Mouse (Mus musculus) midbrain, embryonic 14.5 days (tissue): Measurements from ENCODE around the gene Gmfb. TPM values are rescaled to one million over a fixed set of nuclear protein-coding genes. Genes with fewer than 3 reads are reported as not detected.
A peak's percentile ranks its signal among the peaks of the same experiment; 100 is the strongest.

Source experiments
- ATAC-seq: fragments of 200-750 bp; cut with Nextera tagmentation; 2 replicates; pipeline ENCODE4 v1.8.0; 2017; ENCODE audit warnings: moderate number of reproducible peaks, moderate library complexity; ENCODE audit not compliant: low FRiP score, low TSS enrichment
- DNase-seq: peaks from one replicate; pipeline ENCODE4 v3.0.0-alpha.2; 2015
- H3K27ac ChIP-seq: fragments of 300-500 bp; sonication (generic); replicated peaks from 2 replicates; pipeline ENCODE4 v1.5.1; 2014; ENCODE audit warnings: mild to moderate bottlenecking, low read depth, low read length, moderate library complexity
- H3K27me3 ChIP-seq: fragments of 300-500 bp; sonication (generic); 2 replicates; pipeline ENCODE4 v1.6.1; 2014; ENCODE audit warnings: low read length, control low read depth, mixed read lengths; ENCODE audit not compliant: control insufficient read depth, insufficient read depth
- H3K36me3 ChIP-seq: fragments of 300-500 bp; sonication (generic); 2 replicates; pipeline ENCODE4 v1.6.1; 2014; ENCODE audit warnings: low read length, control low read depth; ENCODE audit not compliant: control insufficient read depth, insufficient read depth
- H3K4me1 ChIP-seq: fragments of 300-500 bp; sonication (generic); 2 replicates; pipeline ENCODE4 v1.6.1; 2014; ENCODE audit warnings: mild to moderate bottlenecking, antibody characterized with exemption, low read length, control low read depth; ENCODE audit not compliant: control insufficient read depth, insufficient read depth
- H3K4me2 ChIP-seq: fragments of 300-500 bp; sonication (generic); 2 replicates; pipeline ENCODE4 v1.6.1; 2014; ENCODE audit warnings: mild to moderate bottlenecking, low read length, moderate library complexity
- H3K4me3 ChIP-seq: fragments of 300-500 bp; sonication (generic); replicated peaks from 2 replicates; pipeline ENCODE4 v1.5.1; 2014; ENCODE audit warnings: low read depth, low read length
- H3K9ac ChIP-seq: fragments of 300-500 bp; sonication (generic); replicated peaks from 2 replicates; pipeline ENCODE4 v1.6.1; 2014; ENCODE audit warnings: mild to moderate bottlenecking, low read length, moderate library complexity
- H3K9me3 ChIP-seq: fragments of 300-500 bp; sonication (generic); 2 replicates; pipeline ENCODE4 v1.6.1; 2016; ENCODE audit warnings: low read length, control low read depth, mixed read lengths; ENCODE audit not compliant: control insufficient read depth
- WGBS: fragments of 180-500 bp; shearing (Covaris S2); extraction: QIAGEN DNeasy Blood & Tissue Kit; methylation state at CpG from one replicate; pipeline ENCODE4 v1.1.7; 2014; 5-methylcytosine and 5-hydroxymethylcytosine counted together
- polyA plus RNA-seq: library from polyadenylated mRNA; unstranded; fragments of >200 nt; fragmentation: Nextera tagmentation; extraction: Ambion mirVana; gene quantifications from 2 replicates; pipeline ENCODE4 v1.2.1, GENCODE M21; 2014

Gmfb gene
- polyA plus RNA-seq, 1 experiment from 2014 or later, result 155 TPM

DNA sequence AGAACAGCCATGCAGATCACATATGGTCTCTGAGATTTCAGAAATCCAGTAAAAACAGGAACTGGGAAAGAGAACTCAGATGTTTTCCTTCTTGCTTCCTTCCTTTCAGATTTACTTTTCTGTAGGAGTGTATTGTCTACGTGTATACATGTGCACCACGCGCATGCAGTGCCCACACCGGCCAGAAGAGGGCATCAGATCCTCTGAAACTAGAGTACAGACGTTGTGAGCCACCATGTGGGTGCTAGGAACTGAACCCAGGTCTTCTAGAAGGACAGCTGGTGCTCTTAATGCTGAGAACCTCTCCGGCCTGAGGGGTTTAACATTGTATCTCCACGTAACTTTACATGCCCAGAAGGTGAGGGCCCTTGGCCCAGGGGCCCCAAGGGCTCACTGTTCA, 42.8 kb downstream of the Gmfb start:
- WGBS, result 95% methylated on average over 7 of the region's 7 CpGs
- H3K9ac ChIP-seq, result no peak overlapping the region
- H3K36me3 ChIP-seq, result peaks cover 75% of the 10 kb centered on the region
- H3K27ac ChIP-seq, result no peak overlapping the region
- H3K9me3 ChIP-seq, result no peaks in the 10 kb centered on the region
- H3K4me2 ChIP-seq, result no peak overlapping the region
- ATAC-seq (no peak), DNase-seq (no peak)
- no peaks in the 10 kb centered on the region for H3K4me1 ChIP-seq
- no peaks in the 10 kb centered on the region for H3K27me3 ChIP-seq
- H3K4me3 ChIP-seq, result no peak overlapping the region

DNA sequence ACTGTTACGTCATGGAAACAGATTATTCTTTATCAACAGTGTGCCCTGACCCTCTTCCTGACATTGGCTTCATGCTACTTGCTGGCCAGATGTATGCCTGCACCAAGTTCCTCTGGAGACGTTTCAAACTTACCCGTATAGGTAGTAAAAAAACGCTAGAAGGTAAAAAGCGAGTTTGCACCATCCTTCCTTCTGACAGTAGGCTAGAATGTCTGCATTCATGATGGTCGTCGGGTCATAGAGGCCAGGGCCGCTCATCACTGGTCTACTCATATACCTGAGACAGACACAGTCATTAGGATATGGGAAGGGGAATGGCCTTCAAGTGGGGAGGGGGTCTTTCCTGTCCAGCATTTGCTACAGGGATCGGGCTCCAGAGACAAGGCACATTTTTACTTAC, 43.3 kb downstream of the Gmfb start:
- WGBS, result 97% methylated on average over 9 of the region's 9 CpGs
- no peaks in the 10 kb centered on the region for H3K27me3 ChIP-seq
- H3K27ac ChIP-seq, result no peak overlapping the region
- H3K4me2 ChIP-seq, result no peak overlapping the region
- H3K4me3 ChIP-seq, result no peak overlapping the region
- no peak for ATAC-seq
- H3K4me1 ChIP-seq, result no peaks in the 10 kb centered on the region
- no peaks in the 10 kb centered on the region for H3K9me3 ChIP-seq
- H3K36me3 ChIP-seq, result peaks cover 79% of the 10 kb centered on the region
- no peak overlapping the region for H3K9ac ChIP-seq
- DNase-seq, result no peak

- H3K4me1 ChIP-seq, result no peaks in the 10 kb centered on the region
- H3K36me3 ChIP-seq, result peaks cover 57% of the 10 kb centered on the region
- DNase-seq (no peak), ATAC-seq (no peak)
- no peaks in the 10 kb centered on the region for H3K9me3 ChIP-seq
- 89% methylated on average over 6 of the region's 6 CpGs for WGBS
- no peak overlapping the region for H3K4me2 ChIP-seq
- no peak overlapping the region for H3K4me3 ChIP-seq
- H3K27me3 ChIP-seq, result no peaks in the 10 kb centered on the region
- no peak overlapping the region for H3K27ac ChIP-seq
- no peak overlapping the region for H3K9ac ChIP-seq
Observed at GRCm38 (mm10) chr14:46770036-46770435, 52.0 kb downstream of the Gmfb start.

DNA sequence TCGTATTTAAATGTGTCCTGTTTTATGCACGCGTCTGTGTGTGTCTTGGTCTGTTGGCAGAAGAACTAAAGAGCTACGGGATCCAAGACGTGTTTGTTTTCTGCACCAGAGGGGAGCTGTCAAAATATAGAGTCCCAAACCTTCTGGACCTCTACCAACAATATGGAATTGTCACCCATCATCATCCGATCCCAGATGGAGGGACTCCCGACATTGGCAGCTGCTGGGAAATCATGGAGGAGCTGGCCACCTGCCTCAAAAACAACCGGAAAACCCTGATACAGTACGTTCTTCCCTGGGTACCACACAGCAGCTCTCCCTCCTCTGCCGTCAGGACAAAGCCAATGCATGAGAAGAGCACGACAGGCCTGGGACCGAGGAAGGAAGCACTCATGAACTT, 54.9 kb downstream of the Gmfb start:
- no peaks in the 10 kb centered on the region for H3K27me3 ChIP-seq
- no peak overlapping the region for H3K9ac ChIP-seq
- H3K4me1 ChIP-seq, result no peaks in the 10 kb centered on the region
- DNase-seq (no peak), ATAC-seq (no peak)
- H3K9me3 ChIP-seq, result no peaks in the 10 kb centered on the region
- H3K27ac ChIP-seq, result no peak overlapping the region
- H3K4me3 ChIP-seq, result no peak overlapping the region
- H3K36me3 ChIP-seq, result peaks cover 32% of the 10 kb centered on the region
- no peak overlapping the region for H3K4me2 ChIP-seq
- 89% methylated on average over 12 of the region's 12 CpGs for WGBS

- Histone ChIP-seq H3K27ac (no peak overlapping the region), H3K9me3 (no peaks in the 10 kb centered on the region), H3K4me1 (peaks cover 4% of the 10 kb centered on the region; the same call in 1 of the 2 replicates), H3K36me3 (no peaks in the 10 kb centered on the region), H3K4me3 (peak overlapping the region; percentile 65), H3K4me2 (peak overlapping the region; percentile 92), H3K27me3 (no peaks in the 10 kb centered on the region), H3K9ac (peak overlapping the region; percentile 64; the same call in 1 of the 2 replicates)
- 51% methylated on average over 6 of the region's 6 CpGs for WGBS
- DNase-seq (no peak), ATAC-seq (no peak)
Observed at GRCm38 (mm10) chr14:46761186-46761585, 60.9 kb downstream of the Gmfb start.

GRCm38 (mm10) chr14:46760355-46761029, 61.5 kb downstream of the Gmfb start, which contains the start of gene Cdkn3:
Gene Cdkn3 (plus strand): TSS chr14:46760541.
- peak within 1 kb of the TSS; percentile 64 for H3K9ac ChIP-seq
- H3K27me3 ChIP-seq, result no peaks in the 10 kb centered on the region
- H3K9me3 ChIP-seq, result no peaks in the 10 kb centered on the region
- H3K4me1 ChIP-seq, result peaks cover 4% of the 10 kb centered on the region; the same call in 1 of the 2 replicates
- H3K4me3 ChIP-seq, result peak within 1 kb of the TSS; percentile 65
- H3K27ac ChIP-seq, result 0 out of 2 replicates have a peak within 1 kb of the TSS, but pooled peaks have one; percentile 41
- ATAC-seq (peak; percentile 99), DNase-seq (peak; percentile 92)
- peak within 1 kb of the TSS; percentile 92 for H3K4me2 ChIP-seq
- no peaks in the 10 kb centered on the region for H3K36me3 ChIP-seq
- under 1% methylated on average over 54 of the region's 54 CpGs for WGBS

GRCm38 (mm10) chr14:46759970-46760354, 62.1 kb downstream of the Gmfb start:
- ATAC-seq (peak; percentile 3; the same call in 1 of the 2 replicates), DNase-seq (no peak)
- peak overlapping the region; percentile 92 for H3K4me2 ChIP-seq
- H3K9me3 ChIP-seq, result no peaks in the 10 kb centered on the region
- no peaks in the 10 kb centered on the region for H3K27me3 ChIP-seq
- no peak overlapping the region for H3K9ac ChIP-seq
- no peak overlapping the region for H3K27ac ChIP-seq
- peak overlapping the region; percentile 65 for H3K4me3 ChIP-seq
- no peaks in the 10 kb centered on the region for H3K36me3 ChIP-seq
- H3K4me1 ChIP-seq, result peaks cover 4% of the 10 kb centered on the region; the same call in 1 of the 2 replicates
- 1% methylated on average over 7 of the region's 7 CpGs for WGBS
